Mouse (Mus musculus): ENCODE measurements around the gene Zcchc4. TPM values are rescaled to one million over a fixed set of nuclear protein-coding genes. Genes with fewer than 3 reads are reported as not detected.

Gene Zcchc4
- polyA plus RNA-seq, 1 experiment from 2014 or later = 16.3 TPM

Other genes with a start within 250 kb of the Zcchc4 start
- gene Lgi2, start 208.9 kb upstream of the Zcchc4 start, polyA plus RNA-seq (2014; fragmentation: Nextera tagmentation; extraction: Ambion mirVana) = 1.4 and 1.5 TPM in 2 replicates
- gene Sepsecs, start 105.7 kb upstream of the Zcchc4 start, polyA plus RNA-seq (2014; fragmentation: Nextera tagmentation; extraction: Ambion mirVana) = 8.7 and 9.0 TPM in 2 replicates
- 22.4 and 24.5 TPM in 2 replicates for gene Pi4k2b, start 33.8 kb upstream of the Zcchc4 start, polyA plus RNA-seq (2014; fragmentation: Nextera tagmentation; extraction: Ambion mirVana)
- gene Anapc4, start 58.6 kb downstream of the Zcchc4 start, polyA plus RNA-seq (2014; fragmentation: Nextera tagmentation; extraction: Ambion mirVana) = 137 and 141 TPM in 2 replicates